Mouse (Mus musculus) gastrocnemius, adult 18-20 months (tissue): ENCODE data around the gene B3galt5. TPM values are rescaled to one million over a fixed set of nuclear protein-coding genes. Genes with fewer than 3 reads are reported as not detected.
A peak's percentile ranks its signal among the peaks of the same experiment; 100 is the strongest.

ENCODE experiments used
- DNase-seq: peaks from one replicate; pipeline ENCODE4 v3.0.0; 2021; ENCODE audit warnings: low spot score
- long read RNA-seq, 2 experiments: library from polyadenylated mRNA; stranded (forward); transcript quantifications; one replicate each; pipeline ENCODE4 v2.0.0; 2021
- total RNA-seq, 2 experiments: library from RNA; stranded (reverse); gene quantifications; 2 replicates each; pipeline ENCODE4 v1.2.3; 2021

B3galt5 gene
- not detected for total RNA-seq
- long read RNA-seq, experiment 1, result 0 reads
- long read RNA-seq, experiment 2, result 0 reads

DNA sequence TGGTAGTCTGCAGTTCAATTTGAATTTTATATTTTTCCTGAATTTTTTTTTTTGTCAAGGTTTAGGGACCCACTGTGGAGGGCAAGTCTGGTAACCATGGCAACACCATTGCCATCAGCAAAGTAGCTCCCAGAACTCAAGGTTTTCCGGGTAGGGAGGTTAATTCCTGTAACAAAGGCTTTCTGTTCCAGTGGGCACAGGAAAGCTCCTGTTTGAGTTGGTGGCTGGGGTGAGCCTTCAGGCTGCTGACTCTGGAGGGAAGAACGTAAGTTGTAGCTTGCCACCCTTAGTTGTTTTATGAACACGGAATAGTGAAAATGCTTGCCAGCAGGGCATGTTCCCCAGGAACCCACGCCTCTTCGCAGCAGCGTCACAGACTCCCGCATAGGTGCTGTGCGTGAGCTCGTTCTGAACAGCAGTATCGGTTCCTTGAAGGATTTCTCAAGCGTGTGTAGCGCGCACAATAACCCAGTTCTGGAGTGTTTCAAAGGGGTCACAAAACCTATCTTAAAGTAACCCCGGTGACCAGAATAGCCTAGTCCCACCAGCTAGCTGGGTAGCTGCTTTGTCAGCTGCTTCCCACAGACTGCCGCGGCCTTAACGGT lies at the start of gene B3galt5:
Gene B3galt5, plus strand, starts transcription at position 436 of the 605 bp plus-strand sequence.
- no peak for DNase-seq

DNA sequence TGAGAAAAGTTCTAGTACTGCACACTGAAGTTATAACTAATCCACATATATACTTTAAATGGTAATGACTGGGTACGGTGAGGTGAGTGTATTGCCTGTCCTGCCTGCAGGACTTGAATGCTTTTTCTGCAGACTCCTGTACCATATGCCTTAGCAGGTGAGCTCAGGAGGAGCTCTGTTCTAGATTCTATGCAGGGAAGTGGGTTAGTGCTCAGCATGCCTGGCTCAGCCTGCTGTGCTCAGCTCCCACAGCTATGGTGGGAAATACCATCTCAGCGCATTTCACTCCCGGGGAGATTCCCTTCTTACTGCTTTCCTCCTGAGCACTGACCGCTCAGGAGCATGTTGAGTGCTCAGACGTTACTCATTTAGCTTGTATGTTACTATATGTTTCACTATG lies 48.0 kb upstream of the B3galt5 start:
- DNase-seq, result no peak

DNA sequence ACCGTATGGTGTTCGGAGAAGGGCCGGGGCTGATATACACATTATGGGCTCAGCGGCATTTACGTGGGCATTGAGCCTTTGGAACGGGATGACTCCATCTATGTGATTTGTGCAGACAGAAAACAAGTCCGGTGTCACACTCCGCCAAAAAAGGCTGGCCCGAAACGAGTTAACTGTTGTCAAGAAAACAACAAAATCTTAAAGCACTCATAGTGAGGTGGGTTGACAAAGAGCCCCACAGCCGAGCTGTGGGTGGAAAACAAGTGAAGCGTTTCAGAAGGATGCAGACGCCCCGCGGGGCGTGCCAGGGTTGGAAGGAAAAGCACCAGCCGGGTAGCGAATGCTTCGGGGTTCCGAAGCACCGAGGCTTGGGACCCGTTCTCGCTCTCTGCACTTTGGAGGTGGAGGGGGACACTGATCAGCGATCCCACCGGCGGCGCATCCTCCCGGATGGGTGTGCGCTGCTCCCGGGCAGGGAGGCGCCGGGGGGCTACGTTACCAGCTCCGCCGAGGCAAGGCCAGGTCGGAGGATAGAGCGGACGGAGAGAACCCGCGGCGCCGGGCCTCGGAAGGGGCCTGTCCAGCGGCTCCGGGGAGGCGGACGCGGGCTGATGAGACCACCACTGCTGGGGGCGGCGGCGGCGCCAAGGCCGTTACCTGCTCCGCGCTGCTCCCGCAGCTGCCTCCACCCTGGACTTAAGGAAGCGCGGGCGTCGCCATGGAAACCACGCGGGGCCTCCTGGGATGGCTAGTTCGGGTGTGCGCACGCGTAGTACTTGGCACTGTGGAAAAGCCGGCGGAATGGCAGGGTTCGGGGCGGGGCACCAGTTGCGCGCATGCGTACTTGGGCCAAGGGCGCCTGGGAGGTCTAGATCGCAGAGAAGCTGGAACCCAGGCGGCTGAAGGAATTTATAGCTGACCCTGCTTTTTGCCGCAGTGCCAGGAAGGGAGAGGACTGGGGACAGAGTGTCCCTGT lies 43.8 kb upstream of the B3galt5 start, which contains the start of gene Lca5l:
Gene Lca5l, minus strand, starts transcription at position 741 of the 976 bp plus-strand sequence.
- peak; percentile 99 for DNase-seq

DNA sequence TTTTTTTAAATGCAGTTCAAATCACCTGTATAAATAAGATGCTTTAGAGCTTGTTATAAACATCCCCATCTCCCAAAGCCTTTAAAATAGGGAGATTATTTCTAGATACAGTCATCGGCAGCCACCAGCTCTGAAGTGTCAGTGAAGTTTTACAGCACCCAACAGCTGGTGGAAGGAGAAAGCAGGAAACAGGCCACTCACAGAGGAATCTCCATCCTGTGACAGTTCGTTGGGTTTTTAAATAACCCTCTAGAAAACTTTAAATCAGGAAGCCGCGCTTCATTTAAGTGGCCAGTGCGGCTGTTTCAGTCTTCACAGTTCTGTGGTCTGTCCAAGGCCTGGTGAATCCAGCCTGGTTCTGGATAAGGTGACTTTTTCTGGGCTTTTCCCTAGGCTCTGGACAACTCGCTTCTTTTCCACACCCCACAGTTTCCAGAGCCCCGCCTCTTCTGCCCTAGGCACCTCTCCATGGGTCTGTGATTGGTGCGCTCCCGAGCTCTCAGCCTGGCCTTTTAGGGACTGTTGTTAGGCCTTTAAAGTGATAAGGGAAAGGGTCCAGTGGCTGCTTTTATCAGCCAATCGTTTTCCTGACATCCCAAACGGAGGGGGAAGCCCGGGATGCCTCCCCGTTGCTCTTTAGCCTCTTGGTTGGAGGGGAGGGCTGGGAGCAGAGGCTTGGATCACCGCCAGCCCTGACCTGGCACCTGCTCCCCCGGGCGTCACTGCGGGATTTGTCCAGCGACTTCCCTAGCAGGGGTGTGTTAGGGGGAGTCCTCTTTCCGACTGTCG lies 35.5 kb upstream of the B3galt5 start, which contains the start of gene Sh3bgr:
Gene Sh3bgr, plus strand, starts transcription at position 538 of the 789 bp plus-strand sequence.
- DNase-seq, result peak; percentile 91

DNA sequence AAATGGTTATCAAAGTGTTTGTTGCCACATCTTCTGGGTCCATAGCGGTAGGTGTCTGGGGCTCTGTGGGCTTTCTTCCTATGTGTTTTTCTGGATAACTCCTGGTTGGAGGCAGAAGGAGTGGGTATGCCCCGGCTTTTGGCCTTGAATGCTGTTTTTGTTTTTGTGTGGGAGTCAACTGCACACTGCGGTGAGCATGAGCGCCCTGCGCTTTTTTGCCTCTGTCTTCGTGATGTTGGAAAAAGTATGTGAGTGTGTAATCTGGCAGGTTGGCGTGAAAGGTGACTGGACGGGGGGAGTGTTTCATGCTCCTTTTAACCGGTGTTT lies 34.9 kb upstream of the B3galt5 start:
- DNase-seq, result no peak

DNA sequence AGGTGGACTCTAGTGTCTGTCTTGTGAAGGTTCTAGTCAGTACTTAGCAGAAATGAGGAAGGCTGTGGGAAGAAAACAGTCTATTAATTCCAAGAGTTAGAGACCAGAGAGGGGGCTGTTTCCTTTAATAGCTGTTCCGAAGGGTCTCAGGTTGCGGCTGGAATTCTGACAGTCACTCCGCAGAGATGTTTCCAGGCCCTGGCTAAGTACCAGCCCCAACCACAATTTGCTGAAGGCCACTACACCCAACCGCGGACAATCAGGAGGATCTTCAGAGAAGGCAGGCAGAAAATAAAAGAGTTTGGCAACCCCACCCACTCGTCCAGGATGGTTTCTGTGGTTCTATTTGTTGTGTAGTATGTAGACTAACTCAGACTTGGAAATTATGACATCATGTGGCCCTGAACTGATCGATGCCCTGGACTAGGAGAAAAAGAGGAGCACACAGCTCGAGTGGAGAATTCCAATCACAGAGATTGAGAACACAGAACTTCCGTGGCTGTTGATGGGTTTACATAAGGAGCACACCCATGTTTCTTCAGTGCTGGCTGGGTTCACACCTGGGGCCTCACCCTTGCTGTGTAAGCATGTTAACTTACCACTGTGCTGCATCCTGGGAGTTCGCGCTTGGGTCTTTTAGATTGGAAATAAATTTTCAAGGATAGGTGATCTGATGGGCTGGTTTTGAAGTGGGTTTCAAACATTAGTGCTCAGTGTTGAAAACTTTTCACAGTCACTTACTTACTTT lies 33.9 kb upstream of the B3galt5 start:
- peak; percentile 75 for DNase-seq

DNA sequence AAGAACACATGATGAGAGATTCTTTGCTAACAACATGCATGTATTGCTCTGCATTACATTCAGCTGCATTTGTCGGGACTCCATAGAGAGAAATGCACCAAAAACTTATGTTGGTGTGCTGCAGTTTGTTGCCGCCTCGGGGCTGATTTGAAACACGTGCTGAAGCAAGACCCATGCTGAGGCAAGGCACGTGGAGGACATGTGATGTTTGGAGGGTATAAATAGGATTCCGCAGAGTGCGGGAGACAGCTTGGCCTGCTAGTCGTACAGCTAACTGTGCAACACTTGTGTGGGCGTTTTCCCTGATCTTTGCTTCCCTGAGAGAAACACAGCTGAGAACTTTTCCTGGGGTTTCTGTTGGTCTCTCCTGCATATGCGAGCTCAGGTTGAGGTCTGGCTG lies 25.8 kb upstream of the B3galt5 start:
- DNase-seq, result peak; percentile 59

DNA sequence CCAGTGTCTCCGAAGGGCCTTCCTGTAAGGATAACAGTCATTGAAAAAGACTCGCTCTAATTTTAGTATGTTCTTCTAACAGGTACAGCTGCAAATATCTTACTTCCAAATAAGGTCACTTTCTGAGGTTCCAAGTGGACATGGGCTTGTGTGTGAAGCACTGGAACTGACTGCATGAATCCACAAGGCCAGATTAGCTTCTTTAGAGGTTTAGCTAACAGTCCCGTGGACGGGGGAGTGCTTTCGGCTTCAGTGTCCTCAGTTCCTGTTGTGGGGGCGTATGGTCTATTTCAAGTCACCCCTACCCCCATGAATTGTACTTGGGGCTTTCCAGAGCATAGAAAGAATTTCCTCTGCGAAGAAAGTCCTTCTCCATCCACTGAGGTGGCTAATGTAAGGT lies 24.7 kb upstream of the B3galt5 start:
- no peak for DNase-seq

DNA sequence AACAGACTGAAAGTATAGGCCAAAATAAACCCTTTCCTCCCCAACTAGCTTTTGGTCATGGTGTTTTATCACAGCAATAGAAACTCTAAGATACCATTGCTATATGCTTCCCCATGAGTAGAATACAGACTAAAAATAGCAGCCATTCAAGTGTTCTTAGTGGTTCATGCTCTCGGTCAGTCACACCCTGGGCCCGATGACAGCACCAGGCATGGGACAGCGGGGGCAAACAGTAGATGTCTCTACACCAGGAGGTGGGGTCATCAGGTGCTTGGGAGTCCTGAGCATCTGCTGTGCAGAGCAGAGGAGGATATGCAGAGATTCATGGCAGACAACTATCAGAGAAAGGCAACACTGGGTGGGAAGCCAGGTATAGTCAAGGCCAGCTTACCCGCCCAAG lies 22.6 kb upstream of the B3galt5 start:
- no peak for DNase-seq

DNA sequence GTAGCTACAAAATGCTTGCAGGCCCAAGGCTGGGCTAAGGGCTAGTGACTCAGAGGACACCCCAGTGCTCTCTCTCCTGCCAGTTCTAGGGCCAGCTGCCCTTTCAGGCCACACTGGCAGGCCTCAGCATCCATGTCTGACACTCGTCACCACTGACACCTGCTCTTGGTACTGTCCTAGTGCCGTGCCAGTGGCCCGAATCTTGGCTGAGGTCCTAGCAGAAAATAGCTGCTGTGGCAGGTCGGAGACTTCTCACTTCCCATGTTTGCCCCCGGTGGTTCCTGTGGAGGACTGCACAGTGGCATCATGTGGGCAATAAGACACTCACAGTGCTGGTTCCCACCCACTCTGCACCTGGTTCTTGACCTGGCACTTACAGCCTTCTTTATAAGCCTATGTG lies 14.1 kb upstream of the B3galt5 start:
- peak; percentile 91 for DNase-seq

DNA sequence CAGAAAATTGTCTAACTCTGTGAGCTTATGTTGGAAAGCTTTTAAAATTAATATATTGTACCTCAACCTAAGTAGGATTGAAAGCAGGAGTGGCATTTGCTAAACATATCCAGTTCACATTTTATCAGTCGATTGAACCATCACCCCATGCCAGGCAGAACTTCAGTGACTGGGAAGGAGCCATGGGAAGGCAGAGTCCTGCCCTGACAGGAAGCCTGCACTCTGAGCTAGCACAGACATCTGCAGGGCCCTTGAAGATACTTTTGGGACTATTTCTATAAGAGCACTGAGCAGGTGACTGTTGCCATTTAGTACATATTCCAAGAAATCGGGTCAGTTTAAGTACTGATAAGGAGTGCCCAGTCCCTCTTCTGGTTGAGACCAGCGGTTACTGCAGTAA lies 13.6 kb upstream of the B3galt5 start:
- DNase-seq, result no peak

DNA sequence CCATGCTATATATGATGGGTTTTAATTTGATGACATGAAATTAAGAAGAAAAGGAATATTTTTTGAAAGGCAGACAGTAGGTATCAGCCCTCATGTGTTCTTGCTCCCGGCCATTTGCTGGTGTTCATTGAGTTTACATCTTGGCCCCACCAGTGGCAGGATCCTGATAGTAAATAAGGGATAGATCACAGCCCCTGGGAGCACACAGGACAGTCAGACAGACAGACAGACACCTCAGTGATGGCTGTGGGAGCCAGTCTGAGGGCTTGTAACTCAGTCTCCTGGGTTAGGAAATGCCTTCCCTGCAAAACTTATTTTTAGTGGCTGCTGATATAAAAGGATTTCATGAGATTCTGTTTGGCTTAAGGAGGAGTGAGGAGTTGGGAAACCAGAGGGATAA lies 13.1 kb upstream of the B3galt5 start:
- no peak for DNase-seq

DNA sequence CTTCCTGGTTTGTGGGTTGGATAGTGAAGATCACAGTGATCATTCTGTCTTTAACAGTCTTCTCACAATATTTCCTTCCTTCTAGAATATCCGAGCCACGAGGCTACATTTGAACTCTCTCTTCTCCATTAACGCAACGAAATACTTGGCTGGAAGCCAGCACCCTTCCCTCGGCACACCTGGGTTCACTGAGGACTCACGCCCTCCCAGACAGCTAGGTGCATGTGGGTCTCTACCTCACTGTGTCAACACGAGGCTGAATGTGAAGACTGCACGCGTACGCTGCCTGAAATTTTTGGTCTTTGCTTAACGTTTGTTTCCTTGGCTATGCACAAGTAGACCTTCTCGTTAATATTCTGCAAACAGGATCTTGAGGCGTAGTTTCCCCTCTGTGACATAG lies 7.2 kb upstream of the B3galt5 start:
- no peak for DNase-seq

DNA sequence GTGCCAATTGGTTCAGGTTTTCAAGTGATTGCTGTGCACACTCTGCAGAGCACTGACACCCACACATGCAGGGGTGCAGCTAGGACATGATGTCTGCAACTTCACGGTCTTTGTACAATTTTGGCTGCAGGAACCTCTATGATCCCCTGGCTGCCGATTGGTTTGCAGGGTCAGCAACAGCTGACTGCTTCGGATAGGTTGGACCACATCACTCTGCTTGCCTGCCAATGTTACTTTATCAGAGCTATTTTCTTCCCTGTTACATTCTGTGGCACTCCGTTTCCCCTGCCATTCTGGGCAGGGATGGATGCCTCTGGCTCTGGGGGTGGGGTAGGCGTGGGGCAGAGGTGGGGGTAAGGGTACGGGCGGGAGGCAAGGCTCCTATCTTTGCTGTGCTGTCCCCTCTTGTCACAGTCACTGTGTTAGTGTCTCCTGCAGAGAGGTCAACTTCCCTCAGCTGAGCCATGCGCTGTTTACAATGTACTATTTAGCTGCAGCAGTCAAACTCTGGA lies 6.5 kb upstream of the B3galt5 start:
- peak; percentile 41 for DNase-seq

DNA sequence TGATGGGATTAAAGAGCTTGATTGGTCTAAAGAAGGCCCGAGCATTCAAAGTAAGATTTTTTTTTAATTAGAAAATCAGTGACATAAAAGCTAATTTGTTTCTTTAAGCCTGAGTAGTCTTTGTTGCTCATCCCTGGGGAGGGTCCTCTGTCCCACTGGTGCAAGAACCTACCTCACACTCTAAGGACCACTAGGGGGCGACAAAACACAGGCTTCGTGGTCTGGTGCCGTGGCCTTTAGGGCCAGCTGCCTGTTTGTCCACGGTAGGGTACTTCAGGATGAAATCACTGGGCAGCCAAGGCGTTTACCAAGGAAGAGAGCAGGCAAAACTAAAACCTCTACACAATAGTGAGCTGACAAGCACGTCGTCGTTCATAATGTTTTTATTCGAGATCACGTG lies 5.2 kb upstream of the B3galt5 start:
- DNase-seq, result peak; percentile 76

DNA sequence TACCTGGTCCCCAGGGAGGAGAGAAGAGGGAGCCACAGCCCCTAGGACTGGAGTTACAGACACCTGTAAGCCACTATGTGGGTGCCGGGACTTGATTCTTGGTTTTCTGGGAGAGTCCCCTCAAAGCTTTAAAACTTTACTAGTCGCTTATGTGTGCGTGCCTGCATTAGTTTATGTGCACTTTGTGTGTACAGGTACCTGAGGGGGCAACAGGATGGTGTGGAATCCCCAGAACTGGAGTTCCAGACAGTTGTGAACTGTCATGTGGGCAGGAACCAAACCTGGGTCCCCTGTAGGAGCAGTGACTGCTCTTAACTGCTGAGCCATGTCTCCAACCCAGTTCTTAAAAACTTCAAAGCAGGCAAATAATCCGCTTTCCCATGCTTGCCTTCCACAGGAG lies 4.3 kb upstream of the B3galt5 start:
- no peak for DNase-seq

DNA sequence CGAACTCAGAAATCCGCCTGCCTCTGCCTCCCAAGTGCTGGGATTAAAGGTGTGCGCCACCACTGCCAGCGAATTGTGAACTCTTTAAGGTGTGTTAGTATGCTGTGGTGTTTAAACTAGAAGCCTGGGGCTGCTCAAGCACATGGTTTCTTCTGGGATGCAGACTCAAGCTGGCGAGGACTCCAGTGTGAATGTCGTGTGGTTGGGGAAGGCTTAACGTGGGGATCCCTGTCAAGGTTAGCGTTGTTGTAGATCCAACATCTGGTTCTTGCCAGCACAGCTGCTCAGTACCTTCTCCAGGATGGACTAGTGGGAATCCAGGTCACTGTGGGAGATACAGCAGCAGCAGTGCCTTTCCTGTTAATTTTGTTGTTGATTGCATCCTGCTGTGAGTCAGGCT lies 3.6 kb upstream of the B3galt5 start:
- DNase-seq, result no peak

DNA sequence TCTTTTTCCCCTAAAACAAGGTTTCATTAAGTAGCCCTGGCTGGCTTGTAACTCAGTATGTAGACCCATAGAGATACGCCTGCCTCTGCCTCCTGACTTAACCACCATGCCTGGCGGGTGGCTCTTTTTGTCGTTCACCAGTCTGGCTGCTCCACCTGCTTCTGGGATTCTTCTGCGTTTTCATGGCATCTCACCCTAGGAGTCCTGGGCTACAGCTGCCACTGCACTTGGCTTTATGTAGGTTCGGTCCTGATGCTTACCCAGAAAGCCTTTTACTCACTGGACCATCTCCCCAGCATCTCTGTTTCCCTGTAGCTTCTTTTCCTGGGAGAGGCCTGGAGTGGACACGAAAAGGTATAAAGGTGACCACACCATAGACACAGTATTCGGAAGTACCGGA lies 1.6 kb upstream of the B3galt5 start:
- no peak for DNase-seq

DNA sequence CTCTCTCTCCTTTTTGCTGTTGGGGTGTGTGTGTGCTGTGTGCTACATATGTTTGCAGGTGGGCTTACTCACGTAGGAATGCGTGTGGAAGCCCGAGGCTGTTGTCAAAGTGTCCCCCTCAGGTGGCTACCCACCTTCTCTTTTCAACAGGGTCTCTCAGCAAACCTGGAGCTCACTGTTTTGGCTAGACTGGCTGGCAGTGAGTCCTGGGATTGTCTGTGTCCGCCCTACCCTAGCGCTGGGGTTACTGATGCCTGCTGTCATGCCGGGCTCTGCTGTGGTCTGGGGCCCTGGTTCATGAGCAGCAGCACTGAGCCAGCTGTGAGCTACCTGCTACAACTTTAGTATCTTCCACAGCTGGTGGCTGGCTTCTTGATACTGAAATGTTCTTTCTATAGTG lies 8.9 kb downstream of the B3galt5 start:
- no peak for DNase-seq

DNA sequence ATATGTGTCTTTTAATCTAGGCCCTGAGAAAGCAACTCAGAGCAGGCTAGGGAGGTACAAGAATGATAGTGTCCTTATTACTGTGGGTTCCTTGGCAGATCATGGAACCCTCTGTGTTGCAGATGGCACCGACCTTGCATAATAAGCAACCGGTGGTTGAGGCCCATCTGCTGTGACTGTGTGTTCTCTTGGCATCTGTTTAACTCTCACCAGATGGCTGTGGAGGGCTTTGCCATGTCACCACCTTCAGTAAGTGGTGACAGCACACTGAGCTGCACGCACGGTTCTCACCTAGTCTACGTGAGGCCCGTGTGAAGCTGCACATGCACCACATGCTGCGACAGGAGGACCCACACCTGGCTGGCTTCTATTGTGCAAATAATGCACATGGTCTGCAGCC lies 14.0 kb downstream of the B3galt5 start:
- no peak for DNase-seq

DNA sequence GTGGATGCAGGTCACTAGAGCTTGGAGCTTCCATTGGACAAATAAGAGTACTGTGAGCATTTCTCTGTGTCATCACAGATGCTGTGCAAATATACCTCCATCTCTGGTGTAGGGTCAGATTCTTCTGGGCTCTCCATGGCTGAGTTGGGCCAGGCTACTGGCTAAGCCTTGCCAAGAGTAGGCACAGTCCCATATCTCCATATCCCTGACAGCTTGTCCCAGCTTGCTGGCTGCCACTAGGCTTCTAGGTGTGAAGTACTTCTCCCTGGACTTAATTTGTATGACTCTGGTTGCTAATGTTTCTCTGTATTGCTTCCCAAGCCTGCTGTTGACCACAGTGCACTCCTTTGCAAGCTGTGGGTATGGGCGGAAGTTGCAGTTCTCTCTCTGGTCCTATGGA lies 16.5 kb downstream of the B3galt5 start:
- no peak for DNase-seq
